Mouse (Mus musculus) adrenal gland (tissue): Measurements from ENCODE around the gene Zkscan1.

Source experiments
- intact Hi-C: fragments of 180-260 bp; cut with DNase I; formaldehyde crosslinking; loops from one replicate; pipeline ENCODE4 v1.15.1; 2025

The Zkscan1 gene

DNA sequence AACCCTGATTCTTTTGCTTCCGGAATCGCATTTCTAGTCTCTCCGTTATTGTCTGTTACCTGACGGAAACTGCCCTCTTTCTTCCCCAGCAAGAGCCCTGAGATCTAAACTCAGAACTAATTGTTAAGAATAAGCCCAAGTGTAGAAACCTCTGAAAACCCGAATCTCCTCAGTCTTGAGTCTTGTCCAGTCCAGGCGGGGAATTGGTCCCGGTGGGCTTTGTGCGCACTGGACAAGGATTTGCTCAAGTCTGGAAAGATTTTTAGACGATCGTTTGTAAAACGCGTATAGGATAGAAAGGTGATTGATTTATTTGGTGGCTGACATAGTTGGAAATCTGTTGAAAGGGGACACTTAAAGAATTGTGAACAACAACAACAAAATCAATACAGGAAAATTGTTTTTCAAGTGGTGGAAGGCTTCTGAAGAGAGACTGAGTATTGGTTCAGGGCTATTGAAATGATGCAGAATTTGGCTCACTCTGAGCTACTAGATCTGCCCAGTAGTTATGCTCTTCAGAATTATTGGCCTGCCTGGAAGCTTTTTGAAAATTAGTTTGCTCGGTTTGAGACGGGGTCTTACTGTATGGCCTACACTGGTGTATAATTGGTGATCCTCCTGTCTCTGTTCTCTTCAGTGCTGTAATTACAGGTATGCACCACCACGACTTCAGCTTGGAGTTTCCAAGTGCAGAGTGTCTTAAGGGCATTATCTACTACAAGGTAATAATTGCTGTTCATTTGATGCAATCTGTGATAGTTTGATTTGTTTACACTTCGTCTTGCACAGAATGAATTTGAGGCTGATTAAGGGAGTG, 32.5 kb downstream of the Zkscan1 start:
- intact Hi-C loops, result no loop called here

DNA sequence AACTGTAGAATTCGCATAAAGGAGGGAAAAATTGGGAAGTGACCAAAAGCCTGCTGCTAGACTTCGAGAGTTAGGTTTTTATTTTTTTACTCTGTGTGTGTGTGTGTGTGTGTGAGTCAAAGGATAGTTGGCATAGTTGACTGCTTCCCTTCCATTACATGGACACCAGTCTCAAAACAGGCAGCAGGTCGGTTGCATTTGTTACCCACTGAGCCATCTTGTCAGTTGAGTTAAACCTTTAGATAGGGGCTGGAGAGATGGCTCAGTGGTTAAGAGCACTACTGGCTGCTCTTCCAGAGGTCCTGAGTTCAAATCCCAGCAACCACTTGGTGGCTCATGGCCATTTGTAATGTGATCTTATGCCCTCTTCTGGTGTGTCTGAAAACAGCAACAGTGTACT, 33.2 kb downstream of the Zkscan1 start:
- intact Hi-C loops, result no loop called here

- intact Hi-C loops, result no loop called here
Measured at GRCm38 (mm10) chr5:138132425-138133064, 47.7 kb downstream of the Zkscan1 start.

- intact Hi-C loops, result loop anchor here (5.0 kb wide), 1 partner anchor 250 kb away; no protein-coding TSS in a partner anchor
Measured at GRCm38 (mm10) chr5:138137257-138137656, 52.4 kb downstream of the Zkscan1 start.

DNA sequence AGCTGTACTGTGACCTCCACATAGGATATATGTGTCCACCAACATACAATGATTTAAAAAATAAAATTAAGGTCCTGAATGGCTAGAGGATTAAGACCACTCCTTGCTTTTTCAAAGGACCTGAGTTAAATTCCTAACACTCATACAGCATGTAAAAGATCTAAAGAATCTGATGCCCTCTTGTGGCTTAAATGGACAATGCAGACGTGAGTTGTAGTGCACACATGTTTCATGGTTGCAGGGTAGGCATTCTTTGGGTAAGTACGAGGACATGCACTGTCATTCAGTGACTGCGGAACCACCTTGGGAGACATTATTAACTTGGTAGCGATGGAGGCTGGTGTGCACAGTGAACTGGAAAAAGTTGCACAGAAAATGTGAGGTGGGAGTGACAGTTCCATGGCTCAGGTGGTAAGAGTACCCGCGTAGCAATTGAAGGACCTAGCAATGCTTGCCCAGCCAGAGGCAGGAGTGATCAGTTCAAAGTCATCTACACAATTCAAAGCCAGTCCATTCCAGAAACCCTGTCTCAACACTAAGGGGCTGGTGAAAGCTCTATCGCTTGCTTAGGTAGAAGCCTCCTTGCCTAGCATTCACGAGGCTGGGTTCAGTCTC, 53.2 kb downstream of the Zkscan1 start:
- intact Hi-C loops, result loop anchor here (5.0 kb wide), 1 partner anchor 251 kb away; no protein-coding TSS in a partner anchor

DNA sequence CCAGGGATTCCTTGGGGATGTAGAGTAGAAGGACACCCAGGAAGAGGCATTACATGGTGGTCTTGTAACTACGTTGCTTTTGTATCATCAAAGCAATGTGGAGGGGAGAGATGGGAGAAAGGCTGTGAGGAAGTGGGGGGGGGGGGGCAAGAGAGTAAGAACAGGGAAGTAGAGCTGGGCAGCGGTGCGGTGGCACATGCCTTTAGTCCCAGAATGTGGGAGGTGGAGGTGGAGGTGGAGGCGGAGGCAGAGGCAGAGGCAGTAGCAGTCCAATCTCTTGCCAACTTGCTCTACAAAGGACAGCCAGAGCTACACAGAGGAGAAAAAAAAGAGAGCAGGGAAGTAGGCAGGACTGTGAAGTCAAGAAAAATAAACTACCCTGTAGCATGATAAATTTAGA, 53.7 kb downstream of the Zkscan1 start:
- intact Hi-C loops, result loop anchor here (5.0 kb wide), 1 partner anchor 251 kb away; no protein-coding TSS in a partner anchor

DNA sequence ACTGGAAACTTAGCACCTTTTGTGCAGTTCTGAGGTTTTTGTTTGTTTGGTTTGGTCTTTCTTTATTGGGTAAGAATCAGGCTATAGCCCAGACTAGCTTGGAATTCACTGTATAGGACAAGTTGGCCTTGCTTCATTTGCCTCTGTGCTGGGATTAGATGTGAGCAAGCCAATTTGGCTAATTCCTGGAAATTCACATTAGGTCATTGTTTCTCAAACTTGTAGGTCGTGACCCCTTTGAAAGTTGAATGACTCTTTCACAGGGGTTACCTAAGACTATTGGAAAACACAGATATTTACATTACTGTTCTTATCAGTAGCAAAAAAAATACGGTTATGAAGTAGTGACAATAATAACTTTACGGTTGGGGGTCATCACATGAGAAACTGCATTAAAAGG, 69.5 kb downstream of the Zkscan1 start:
- intact Hi-C loops, result no loop called here

DNA sequence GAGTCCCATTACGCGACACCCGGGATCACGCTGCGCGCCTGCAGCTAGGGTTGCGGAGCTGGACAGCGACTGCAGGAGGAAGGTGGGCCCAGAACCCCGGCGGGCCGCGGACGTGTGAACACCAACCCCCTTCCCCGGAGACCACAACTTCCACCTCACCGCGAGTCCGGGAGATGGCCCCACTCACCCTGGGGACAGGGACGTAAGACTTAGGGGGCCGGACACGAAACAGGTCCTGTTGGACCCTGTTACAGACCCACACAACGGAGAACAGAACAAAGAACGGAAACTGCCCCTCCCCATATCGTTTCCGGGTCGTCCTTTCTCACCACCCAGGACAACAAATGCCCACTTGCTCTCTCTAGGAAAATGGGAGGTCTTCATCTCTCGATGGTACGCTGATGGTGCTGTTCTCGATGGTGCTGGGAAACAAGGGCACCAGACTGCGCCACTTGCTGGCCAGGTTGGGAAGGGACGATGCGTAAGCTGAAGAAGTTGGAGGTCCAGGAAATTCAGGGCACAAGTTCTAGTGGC, 70.6 kb downstream of the Zkscan1 start, which contains the start of gene Zfp113:
TSS of gene Zfp113 (minus strand) at position 302 of the 534 bp plus-strand sequence.
- intact Hi-C loops, result loop anchor here (1.0 kb wide), 1 partner anchor 39 kb away; the partner anchor contains the start of gene Zscan21
